Mouse (Mus musculus) ES-E14 (cell line): Measurements from ENCODE around the gene Upk3b.

ENCODE experiments used
- MAFK ChIP-seq: IDR thresholded peaks from 2 replicates; pipeline ENCODE4 v1.6.1; 2014; ENCODE audit warnings: mild to moderate bottlenecking, low read depth, low read length, inconsistent platforms; ENCODE audit not compliant: insufficient read depth
- ZNF384 ChIP-seq: IDR thresholded peaks from 2 replicates; pipeline ENCODE4 v1.6.1; 2012; ENCODE audit warnings: low read depth, low read length, inconsistent platforms

DNA sequence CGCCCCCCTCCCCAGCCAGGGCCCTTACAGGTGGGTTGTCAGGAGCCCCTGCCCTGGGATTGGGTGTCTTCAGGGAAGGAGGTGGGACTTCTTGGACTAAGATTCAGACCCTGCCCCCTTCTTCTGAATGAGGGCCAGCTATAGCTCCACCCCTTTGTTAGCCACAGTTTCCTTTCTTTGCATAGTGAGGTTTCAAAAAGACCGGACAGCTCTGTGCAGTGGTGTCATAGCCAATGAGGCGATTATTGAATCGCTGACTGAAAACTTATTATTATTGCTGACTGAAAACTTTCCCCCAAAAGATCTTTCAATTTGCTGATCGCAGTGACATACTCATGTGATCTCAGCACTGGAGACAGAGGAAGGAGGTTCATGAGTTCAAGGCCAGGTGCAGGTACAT, 1.9 kb downstream of the Upk3b start:
- TF ChIP-seq MAFK (no peak), ZNF384 (no peak)
